Mouse (Mus musculus) testis, adult 10 weeks (tissue): ENCODE measurements around the gene Cggbp1. TPM values are rescaled to one million over a fixed set of nuclear protein-coding genes. Genes with fewer than 3 reads are reported as not detected.

Experiments
- polyA plus RNA-seq: library from polyadenylated mRNA; stranded (reverse); fragments of 350-450 nt; fragmentation: Illumina TruSeq; extraction: RNeasy Lipid Tissue Mini Kit (QIAGEN cat#74804); gene quantifications from one replicate; pipeline ENCODE4 v1.2.3, GENCODE M21; 2014; ENCODE audit warnings: low read depth, low replicate concordance

Cggbp1 gene
- 50.1 TPM for polyA plus RNA-seq

DNA sequence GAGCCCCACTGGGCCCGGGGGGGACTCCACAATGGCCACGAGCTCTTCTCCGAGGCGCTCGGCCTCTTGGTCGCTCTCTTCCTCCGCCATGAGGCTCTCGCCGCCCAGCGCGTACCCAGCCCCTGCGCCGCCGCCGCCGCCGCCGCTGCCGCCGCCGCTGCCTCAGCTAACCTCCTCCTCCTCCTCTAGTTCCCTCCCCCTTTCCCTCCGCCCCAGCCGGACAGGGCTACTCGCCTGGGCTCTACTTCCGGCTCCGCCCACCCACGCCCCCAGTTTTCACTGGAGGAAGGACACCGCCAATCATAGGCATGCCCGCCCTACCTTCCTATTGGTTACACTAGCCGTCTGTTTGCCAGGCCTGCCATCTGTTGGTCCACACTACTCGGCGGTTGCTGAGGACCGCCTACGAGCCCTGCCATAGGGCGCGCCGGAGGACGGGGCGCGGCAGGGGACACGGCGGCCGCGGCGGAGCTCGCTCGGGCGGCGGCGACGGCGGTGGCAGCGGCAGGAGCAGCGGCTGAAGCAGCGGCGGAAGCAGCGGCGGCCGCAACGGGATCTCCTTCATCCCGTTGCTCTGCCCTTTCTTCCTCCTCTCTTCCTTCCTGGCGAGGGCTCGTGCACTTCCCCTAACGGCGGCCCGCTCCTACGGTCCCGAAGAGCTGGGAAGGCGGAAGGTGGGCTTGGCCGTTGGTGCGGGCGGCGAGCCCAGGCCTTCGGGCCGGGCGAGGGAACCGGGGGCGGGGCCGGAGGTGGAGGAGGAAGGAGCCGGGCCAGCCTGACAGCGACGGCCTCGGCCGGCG, at the start of gene Cggbp1, which contains the start of gene Zfp654:
Gene Cggbp1, plus strand, starts transcription at position 434 of the 800 bp plus-strand sequence.
Gene Zfp654, minus strand, starts transcription at position 90 of the 800 bp plus-strand sequence.

Other genes with a start within 250 kb of the Cggbp1 start
- gene Csnka2ip, start 249.6 kb upstream of the Cggbp1 start, polyA plus RNA-seq, result 816 TPM
- gene 4930453N24Rik, start 80.8 kb upstream of the Cggbp1 start, polyA plus RNA-seq, result 1,966 TPM
- 552 TPM for gene Zfp654, start 344 bp upstream of the Cggbp1 start, polyA plus RNA-seq